Mouse (Mus musculus) MEL (cell line): Measurements from ENCODE around the gene Usp5. TPM values are rescaled to one million over a fixed set of nuclear protein-coding genes. Genes with fewer than 3 reads are reported as not detected.

Source experiments
- DNase-seq: peaks from one replicate; pipeline ENCODE4 v3.0.0; 2011; ENCODE audit warnings: low read depth, low spot score
- H3K27ac ChIP-seq: 2 replicates; pipeline ENCODE4 v1.5.1; 2012; ENCODE audit warnings: low read depth, mild to moderate bottlenecking, control low read depth, low read length, moderate library complexity; ENCODE audit not compliant: control insufficient read depth
- H3K27me3 ChIP-seq, 2 experiments: fragments of 150-350 bp in 1 of 2; sonication (generic) in 1 of 2; 2 replicates each; pipeline ENCODE4 v1.6.1; 2012; ENCODE audit warnings: low read length in 2 of 2, mild to moderate bottlenecking in 2 of 2, improper control_type of control experiment in 1 of 2, moderate library complexity in 1 of 2; ENCODE audit not compliant: insufficient read depth in 2 of 2, control insufficient read depth in 1 of 2
- H3K36me3 ChIP-seq, 2 experiments: 2 replicates each; pipeline ENCODE4 v1.6.1; 2012 to 2014; ENCODE audit warnings: low read length in 2 of 2, improper control_type of control experiment in 1 of 2, inconsistent platforms in 1 of 2, mild to moderate bottlenecking in 1 of 2; ENCODE audit not compliant: insufficient read depth in 2 of 2, control insufficient read depth in 1 of 2
- H3K4me1 ChIP-seq, 2 experiments: fragments of 150-350 bp in 1 of 2; sonication (generic) in 1 of 2; 2 replicates each; pipeline ENCODE4 v1.6.1; 2012; ENCODE audit warnings: low read length in 2 of 2, improper control_type of control experiment in 1 of 2, mild to moderate bottlenecking in 1 of 2; ENCODE audit not compliant: insufficient read depth in 2 of 2, control insufficient read depth in 1 of 2
- H3K4me3 ChIP-seq, 2 experiments: fragments of 150-350 bp in 1 of 2; sonication (generic) in 1 of 2; 2 replicates each; pipeline ENCODE4 v1.5.1; 2012; ENCODE audit warnings: low read depth in 2 of 2, low read length in 2 of 2, mild to moderate bottlenecking in 2 of 2, moderate library complexity in 2 of 2, control low read depth in 1 of 2, improper control_type of control experiment in 1 of 2; ENCODE audit not compliant: control insufficient read depth in 1 of 2, insufficient read depth in 1 of 2
- H3K79me2 ChIP-seq: 2 replicates; pipeline ENCODE4 v1.6.1; 2012; ENCODE audit warnings: mild to moderate bottlenecking, low read length, moderate library complexity; ENCODE audit not compliant: control insufficient read depth, poor library complexity, insufficient read depth
- H3K9ac ChIP-seq: 2 replicates; pipeline ENCODE4 v1.6.1; 2012; ENCODE audit warnings: low read depth, mild to moderate bottlenecking, control low read depth, low read length, moderate library complexity; ENCODE audit not compliant: control insufficient read depth, poor library complexity, severe bottlenecking
- H3K9me3 ChIP-seq: fragments of 150-350 bp; sonication (generic); replicated peaks from 2 replicates; pipeline ENCODE4 v1.6.1; 2012; ENCODE audit warnings: mild to moderate bottlenecking, low read length, improper control_type of control experiment, moderate library complexity; ENCODE audit not compliant: insufficient read depth
- CHD2 ChIP-seq: IDR thresholded peaks from 2 replicates; pipeline ENCODE4 v1.6.1; 2011; ENCODE audit warnings: low read length, improper control_type of control experiment
- CTCF ChIP-seq, 3 experiments: IDR thresholded peaks in 2 of 3; conservative IDR thresholded peaks in 1 of 3; 2 replicates each; pipeline ENCODE4 v1.5.1; 2011 to 2012; ENCODE audit warnings: low read length in 3 of 3, low read depth in 2 of 3, mild to moderate bottlenecking in 2 of 3, improper control_type of control experiment in 1 of 3, inconsistent platforms in 1 of 3, mixed read lengths in 1 of 3, moderate library complexity in 1 of 3; ENCODE audit not compliant: control insufficient read depth in 1 of 3, insufficient read depth in 1 of 3, poor library complexity in 1 of 3, severe bottlenecking in 1 of 3
- HCFC1 ChIP-seq: IDR thresholded peaks from 2 replicates; pipeline ENCODE4 v1.6.1; 2012; ENCODE audit warnings: low read depth, mild to moderate bottlenecking, inconsistent platforms, low read length, improper control_type of control experiment, moderate library complexity
- KAT2A ChIP-seq: conservative IDR thresholded peaks from 2 replicates; pipeline ENCODE4 v1.6.1; 2012; ENCODE audit warnings: low read depth, low read length, improper control_type of control experiment, inconsistent platforms
- MAFK ChIP-seq: IDR thresholded peaks from 2 replicates; pipeline ENCODE4 v1.6.1; 2011; ENCODE audit warnings: low read depth, mild to moderate bottlenecking, low read length, improper control_type of control experiment, borderline replicate concordance
- MAX ChIP-seq: IDR thresholded peaks from 2 replicates; pipeline ENCODE4 v1.6.1; 2011; ENCODE audit warnings: low read length, improper control_type of control experiment
- MXI1 ChIP-seq: IDR thresholded peaks from 2 replicates; pipeline ENCODE4 v1.6.1; 2011; ENCODE audit warnings: mild to moderate bottlenecking, low read depth, low read length, improper control_type of control experiment
- MYC ChIP-seq: IDR thresholded peaks from 2 replicates; pipeline ENCODE4 v1.6.1; 2011; ENCODE audit warnings: low read depth, mild to moderate bottlenecking, low read length, improper control_type of control experiment, moderate library complexity
- NELFE ChIP-seq: IDR thresholded peaks from 2 replicates; pipeline ENCODE4 v1.6.1; 2011; ENCODE audit warnings: low read depth, low read length, improper control_type of control experiment
- NRF1 ChIP-seq: IDR thresholded peaks from 2 replicates; pipeline ENCODE4 v1.6.1; 2014; ENCODE audit warnings: low read depth, mild to moderate bottlenecking, inconsistent platforms, low read length, improper control_type of control experiment, moderate library complexity; ENCODE audit not compliant: poor library complexity, insufficient read depth, severe bottlenecking
- POLR2AphosphoS5 ChIP-seq: IDR thresholded peaks from 2 replicates; pipeline ENCODE4 v1.6.1; 2012; ENCODE audit warnings: low read depth, borderline replicate concordance, mild to moderate bottlenecking, inconsistent platforms, low read length, moderate library complexity, mixed read lengths
- TCF12 ChIP-seq: IDR thresholded peaks from 2 replicates; pipeline ENCODE4 v1.6.1; 2014; ENCODE audit warnings: low read depth, mild to moderate bottlenecking, inconsistent platforms, low read length, improper control_type of control experiment, moderate library complexity
- polyA plus RNA-seq, 2 experiments: library from polyadenylated mRNA; stranded (reverse) in 1 of 2; unstranded in 1 of 2; fragments of >175 nt in 1 of 2; fragments of >200 nt in 1 of 2; gene quantifications; 2 replicates each; pipeline versions ENCODE4 v1.2.1 to v1.2.4; 2012; ENCODE audit warnings: low replicate concordance in 2 of 2, low read depth in 1 of 2; ENCODE audit not compliant: insufficient read length in 2 of 2, insufficient read depth in 1 of 2, missing spikeins in 1 of 2
- total RNA-seq: library from RNA; depleted of rRNA; stranded (reverse); fragments of 300-350 nt; gene quantifications from 2 replicates; pipeline ENCODE4 v1.2.3, GENCODE M21; 2012

The Usp5 gene
- total and polyA plus RNA-seq, 3 experiments = 102 to 129 TPM; not detected in 1

DNA sequence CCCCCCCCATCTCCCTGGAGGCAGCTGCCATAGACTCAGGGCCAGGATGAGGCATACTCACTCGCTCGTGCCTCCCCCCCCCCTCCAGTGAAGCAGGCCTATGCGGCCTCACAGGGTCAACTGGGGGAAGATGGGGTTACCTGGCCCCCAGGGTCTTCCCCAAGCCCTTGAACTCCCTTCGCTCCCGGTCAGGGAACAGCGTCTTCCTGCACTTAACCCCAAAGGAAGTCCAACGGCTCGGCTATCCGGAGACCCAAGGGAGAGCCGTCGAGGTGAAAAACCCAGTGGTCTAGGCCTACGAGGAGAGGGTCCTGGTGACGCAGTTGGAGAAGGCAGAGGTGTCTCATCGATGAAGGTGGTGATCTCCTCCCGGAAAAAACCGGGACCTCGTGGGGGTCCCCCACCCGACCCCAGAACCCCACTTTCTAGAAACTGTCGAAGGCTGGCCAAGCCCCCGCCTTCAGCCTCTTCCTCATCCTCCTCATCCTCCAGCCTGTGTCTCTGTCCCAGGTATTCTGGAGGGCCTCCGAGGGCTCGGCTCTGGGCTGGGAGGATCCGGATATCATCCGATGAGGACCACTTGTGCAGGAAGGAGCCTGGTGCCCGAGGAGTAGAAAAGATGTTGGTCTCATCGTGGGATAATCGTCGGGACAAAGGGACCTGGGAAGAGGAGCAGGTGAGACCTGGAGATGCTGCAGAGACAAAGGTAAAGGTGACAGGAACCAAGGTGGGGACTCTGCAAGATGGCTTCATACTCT lies 29.5 kb upstream of the Usp5 start:
- no peaks in the 10 kb centered on the region for H3K36me3 ChIP-seq
- no peak overlapping the region for H3K4me3 ChIP-seq
- H3K27me3 ChIP-seq = peaks cover under 1 to 7% of the 10 kb centered on the region in 2 experiments
- no peak overlapping the region for H3K27ac ChIP-seq
- TF ChIP-seq CHD2 = no peak
- no peak for TF ChIP-seq POLR2AphosphoS5
- no peak for TF ChIP-seq MAX
- TF ChIP-seq CTCF (IDR thresholded peaks at IDR 0.05 in 2 of 3, conservative IDR thresholded peaks at IDR 0.05 in 1 of 3; ENCODE audit: control insufficient read depth in 1 of 3, insufficient read depth in 1 of 3, low read depth in 2 of 3, low read length in 3 of 3, poor library complexity in 1 of 3, severe bottlenecking in 1 of 3) = no peak
- H3K9ac ChIP-seq = no peak overlapping the region
- no peak for DNase-seq
- no peaks in the 10 kb centered on the region for H3K9me3 ChIP-seq
- H3K4me1 ChIP-seq = peaks cover 0 to 3% of the 10 kb centered on the region in 2 experiments; a peak in 1 of 4 replicates
- H3K79me2 ChIP-seq = no peaks in the 10 kb centered on the region

DNA sequence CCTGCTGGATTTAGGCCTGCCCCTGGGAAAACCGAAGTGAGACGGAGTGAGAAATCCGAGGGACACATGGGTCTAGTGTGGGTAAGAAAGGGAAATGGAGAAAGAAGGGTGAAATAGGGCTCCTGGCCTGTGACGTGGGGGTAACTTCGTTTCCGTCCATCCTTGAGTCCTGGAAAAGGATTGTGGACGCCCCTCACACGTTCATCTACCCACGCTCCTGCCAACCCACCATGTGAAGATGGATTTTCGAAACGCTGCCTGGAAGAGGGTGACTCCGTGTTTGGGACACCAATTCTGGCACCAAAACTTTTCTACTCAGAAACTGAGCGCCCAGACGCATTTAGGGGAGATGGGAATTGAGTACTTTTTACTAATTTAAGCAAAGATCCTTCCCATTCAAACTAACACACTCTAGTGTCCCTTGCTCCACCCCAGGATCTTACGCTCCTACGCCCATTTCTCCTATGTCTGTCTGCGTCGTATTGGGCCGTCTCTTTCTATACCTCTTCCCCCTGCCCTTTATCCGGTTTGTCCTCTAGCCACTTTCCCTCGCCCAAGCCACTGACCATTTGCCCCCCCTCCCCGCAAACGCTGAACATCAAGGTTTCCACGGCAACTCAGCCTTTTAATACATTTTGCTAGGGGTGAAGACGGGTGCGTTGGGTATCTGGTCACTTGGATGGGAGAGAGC lies 28.7 kb upstream of the Usp5 start:
- Histone ChIP-seq H3K79me2 (no peaks in the 10 kb centered on the region), H3K27ac (no peak overlapping the region), H3K4me3 (no peak overlapping the region), H3K27me3 (peaks cover 6 to 7% of the 10 kb centered on the region in 2 experiments), H3K9ac (no peak overlapping the region), H3K4me1 (peaks cover 0 to 3% of the 10 kb centered on the region in 2 experiments; a peak in 1 of 4 replicates), H3K36me3 (no peaks in the 10 kb centered on the region), H3K9me3 (no peaks in the 10 kb centered on the region)
- no peak for DNase-seq
- TF ChIP-seq MAFK = no peak
- no peak for TF ChIP-seq KAT2A

DNA sequence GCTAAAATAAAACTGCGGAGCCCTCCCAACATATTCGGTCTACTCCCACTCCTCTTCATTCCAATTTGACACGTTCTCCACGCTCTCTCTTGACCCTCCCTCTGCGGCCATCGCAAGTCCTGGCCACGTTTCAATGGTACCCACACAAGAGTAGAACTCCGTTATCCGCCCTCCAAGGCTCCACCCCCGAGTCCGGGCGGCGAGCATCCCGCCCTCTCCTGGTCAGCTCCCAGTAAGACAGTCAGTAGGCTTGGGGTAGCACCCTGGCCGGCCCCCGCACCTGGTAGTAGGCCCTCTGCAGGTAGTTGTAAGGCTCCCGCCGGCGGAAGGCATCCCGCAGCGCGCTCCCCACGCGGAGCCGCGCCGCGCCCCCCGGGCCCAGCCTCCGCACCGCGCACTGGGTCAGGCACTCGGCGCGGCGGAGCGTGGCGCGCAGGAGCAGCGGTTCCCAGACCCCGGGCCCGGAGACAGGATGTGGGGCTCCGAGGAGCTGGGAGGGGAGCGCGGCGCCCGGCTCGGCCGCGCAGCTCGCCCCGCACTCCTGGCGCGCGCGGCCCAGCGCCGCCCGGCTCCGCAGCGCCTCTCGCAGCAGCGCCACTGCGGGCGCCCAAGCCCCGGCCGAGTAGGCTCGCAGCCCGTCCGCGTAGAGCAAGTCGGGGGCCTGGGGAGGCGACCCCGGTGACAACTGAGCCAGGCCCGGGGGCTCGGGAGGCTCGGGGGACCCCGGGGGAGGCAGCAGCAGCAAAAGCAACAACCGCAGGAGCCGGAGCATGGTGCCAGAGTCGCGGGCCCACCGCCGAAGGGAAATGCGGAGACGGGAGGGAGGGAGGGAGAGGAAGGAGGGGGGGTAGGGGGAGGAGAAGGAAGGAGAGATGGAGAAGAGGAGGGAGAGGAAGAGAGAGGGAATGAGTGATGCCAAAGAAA lies 27.9 kb upstream of the Usp5 start, which contains the start of gene P3h3:
Gene P3h3, minus strand, starts transcription at position 837 of the 924 bp plus-strand sequence.
- Histone ChIP-seq H3K9ac (peak within 1 kb of the TSS; percentile 59), H3K9me3 (no peaks in the 10 kb centered on the region), H3K27me3 (peaks cover 6 to 9% of the 10 kb centered on the region in 2 experiments), H3K4me3 (peak within 1 kb of the TSS; percentile 24 to 45), H3K4me1 (peaks cover 0 to 3% of the 10 kb centered on the region in 2 experiments; a peak in 1 of 4 replicates), H3K79me2 (no peaks in the 10 kb centered on the region), H3K36me3 (no peaks in the 10 kb centered on the region), H3K27ac (no peak within 1 kb of the TSS)
- DNase-seq = peak; percentile 57
- TF ChIP-seq MAFK (no peak), MXI1 (no peak), TCF12 (no peak), NRF1 (no peak), CTCF (IDR thresholded peaks at IDR 0.05 in 2 of 3, conservative IDR thresholded peaks at IDR 0.05 in 1 of 3; ENCODE audit: control insufficient read depth in 1 of 3, insufficient read depth in 1 of 3, low read depth in 2 of 3, low read length in 3 of 3, poor library complexity in 1 of 3, severe bottlenecking in 1 of 3) (peak in 2 of 3 experiments; percentile 45 to 70; a peak in 5 of 6 replicates), NELFE (no peak), MYC (no peak), HCFC1 (no peak)
